Mouse (Mus musculus): Measurements from ENCODE around the gene Dnaaf1.

Dnaaf1 gene

GRCm38 (mm10) chr8:119574437-119575365 is at the start of gene Dnaaf1, which contains the start of gene Hsdl1:
TSS of gene Dnaaf1 (plus strand) at chr8:119575235.
TSS of gene Hsdl1 (minus strand) at chr8:119575183.
- DNase-seq, result peak; percentile 98

- no peak for DNase-seq
Observed at GRCm38 (mm10) chr8:119528762-119529161, 46.3 kb upstream of the Dnaaf1 start.

- no peak for DNase-seq
Observed at GRCm38 (mm10) chr8:119530937-119531336, 44.1 kb upstream of the Dnaaf1 start.

- DNase-seq, result no peak
Observed at GRCm38 (mm10) chr8:119531397-119531796, 43.6 kb upstream of the Dnaaf1 start.

- DNase-seq, result no peak
Observed at GRCm38 (mm10) chr8:119531973-119532372, 43.1 kb upstream of the Dnaaf1 start.

- no peak for DNase-seq
Observed at GRCm38 (mm10) chr8:119544606-119545005, 30.4 kb upstream of the Dnaaf1 start.

GRCm38 (mm10) chr8:119545180-119545579 is 29.9 kb upstream of the Dnaaf1 start:
- no peak for DNase-seq

- no peak for DNase-seq
Observed at GRCm38 (mm10) chr8:119545791-119546190, 29.2 kb upstream of the Dnaaf1 start.

- DNase-seq, result peak; percentile 35
Observed at GRCm38 (mm10) chr8:119547019-119547691, 27.9 kb upstream of the Dnaaf1 start.

- no peak for DNase-seq
Observed at GRCm38 (mm10) chr8:119548560-119549113, 26.4 kb upstream of the Dnaaf1 start.

GRCm38 (mm10) chr8:119552967-119553366 is 22.1 kb upstream of the Dnaaf1 start:
- DNase-seq, result no peak

- no peak for DNase-seq
Observed at GRCm38 (mm10) chr8:119555861-119556260, 19.2 kb upstream of the Dnaaf1 start.

GRCm38 (mm10) chr8:119557132-119557531 is 17.9 kb upstream of the Dnaaf1 start:
- DNase-seq, result no peak

GRCm38 (mm10) chr8:119557821-119558602 is 17.0 kb upstream of the Dnaaf1 start:
- peak; percentile 92 for DNase-seq

GRCm38 (mm10) chr8:119558603-119559401 is 16.2 kb upstream of the Dnaaf1 start, which contains the start of gene Mbtps1:
TSS of gene Mbtps1 (minus strand) at chr8:119558735.
- peak; percentile 98 for DNase-seq

- no peak for DNase-seq
Observed at GRCm38 (mm10) chr8:119559402-119559720, 15.7 kb upstream of the Dnaaf1 start.

- DNase-seq, result no peak
Observed at GRCm38 (mm10) chr8:119563849-119564251, 11.2 kb upstream of the Dnaaf1 start.

GRCm38 (mm10) chr8:119566367-119566766 is 8.7 kb upstream of the Dnaaf1 start:
- DNase-seq, result no peak

GRCm38 (mm10) chr8:119568251-119568650 is 6.8 kb upstream of the Dnaaf1 start:
- DNase-seq, result peak; percentile 23

GRCm38 (mm10) chr8:119568951-119569350 is 6.1 kb upstream of the Dnaaf1 start:
- DNase-seq, result no peak

GRCm38 (mm10) chr8:119569881-119570280 is 5.2 kb upstream of the Dnaaf1 start:
- DNase-seq, result no peak

- no peak for DNase-seq
Observed at GRCm38 (mm10) chr8:119571135-119571534, 3.9 kb upstream of the Dnaaf1 start.

Measured in kidney, postnatal 14 days (tissue).